Mouse (Mus musculus): ENCODE results near the gene Art5. TPM values are rescaled to one million over a fixed set of nuclear protein-coding genes. Genes with fewer than 3 reads are reported as not detected.
A peak's percentile ranks its signal among the peaks of the same experiment; 100 is the strongest.

Gene Art5
- polyA plus RNA-seq, 1 experiment from 2014 or later: 0.20 TPM

DNA sequence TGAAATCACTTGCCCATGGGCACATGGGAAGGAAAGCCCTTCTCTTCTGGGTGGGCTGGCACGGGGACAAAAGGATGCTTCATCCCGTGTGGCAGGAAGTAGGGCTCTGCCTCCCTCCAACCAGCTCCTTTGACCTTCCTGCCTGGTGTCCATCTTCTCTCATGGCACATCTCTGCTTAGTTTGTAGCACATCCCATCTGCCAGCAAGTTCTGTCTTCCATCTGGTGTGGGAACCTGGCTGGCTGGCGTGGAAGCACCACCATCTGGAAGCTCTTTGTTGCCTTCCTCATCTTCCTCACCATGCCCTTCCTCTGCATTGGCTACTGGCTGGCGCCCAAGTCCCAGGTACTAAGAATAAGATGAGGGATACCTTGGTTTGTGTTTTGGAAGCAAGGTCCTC, 22.0 kb downstream of the Art5 start:
- no peak overlapping the region for H3K4me2 ChIP-seq (replicated peaks; ENCODE audit: low read depth)
- no peaks in the 10 kb centered on the region for H3K4me1 ChIP-seq (replicated peaks; ENCODE audit: control insufficient read depth, insufficient read depth, low read length)
- 85% methylated on average over 4 of the region's 4 CpGs for WGBS
- no peak overlapping the region for H3K27ac ChIP-seq (ENCODE audit: low read depth, low read length)
- no peak for TF ChIP-seq CTCF (IDR thresholded peaks at IDR 0.05; ENCODE audit: low read depth)
- no peak overlapping the region for H3K4me3 ChIP-seq (ENCODE audit: low read depth, low read length)
- H3K27me3 ChIP-seq (replicated peaks; ENCODE audit: control insufficient read depth, insufficient read depth, low read length): no peaks in the 10 kb centered on the region
- H3K9ac ChIP-seq (ENCODE audit: low read depth, low read length): no peak overlapping the region
- no peak for ATAC-seq
- peaks cover 6% of the 10 kb centered on the region; the same call in 1 of the 2 replicates for H3K36me3 ChIP-seq (ENCODE audit: control insufficient read depth, insufficient read depth)
- H3K9me3 ChIP-seq (ENCODE audit: control insufficient read depth): no peaks in the 10 kb centered on the region

GRCm38 (mm10) chr7:102084041-102084696, 25.1 kb downstream of the Art5 start:
- ATAC-seq: no peak
- Histone ChIP-seq H3K4me3 (ENCODE audit: low read depth, low read length) (no peak overlapping the region), H3K4me2 (replicated peaks; ENCODE audit: low read depth) (no peak overlapping the region), H3K9ac (ENCODE audit: low read depth, low read length) (no peak overlapping the region), H3K4me1 (replicated peaks; ENCODE audit: control insufficient read depth, insufficient read depth, low read length) (no peaks in the 10 kb centered on the region), H3K36me3 (ENCODE audit: control insufficient read depth, insufficient read depth) (peaks cover 34% of the 10 kb centered on the region), H3K27ac (ENCODE audit: low read depth, low read length) (no peak overlapping the region), H3K9me3 (ENCODE audit: control insufficient read depth) (no peaks in the 10 kb centered on the region), H3K27me3 (replicated peaks; ENCODE audit: control insufficient read depth, insufficient read depth, low read length) (no peaks in the 10 kb centered on the region)
- WGBS: 87% methylated on average over 25 of the region's 26 CpGs
- TF ChIP-seq CTCF (IDR thresholded peaks at IDR 0.05; ENCODE audit: low read depth): no peak

DNA sequence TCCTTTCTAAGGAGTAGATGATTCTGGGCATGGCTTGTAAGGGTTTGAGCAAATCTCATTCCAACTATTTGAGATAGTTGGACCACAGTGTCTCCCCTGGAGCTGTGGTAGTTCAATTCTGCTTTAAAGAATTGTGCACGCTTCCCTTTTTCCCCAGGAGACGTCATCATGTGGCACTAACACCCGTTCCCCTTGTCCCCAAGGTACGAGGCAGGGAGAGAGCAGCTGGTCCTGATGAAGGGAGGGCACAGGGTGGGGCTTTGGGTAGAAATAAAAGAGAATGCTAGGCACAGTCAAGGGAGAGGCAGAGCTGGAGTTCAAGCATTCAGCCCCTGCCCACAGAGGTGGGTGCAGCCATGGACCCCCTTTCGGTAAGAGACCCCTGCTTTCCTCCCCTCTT, 26.5 kb downstream of the Art5 start, which contains the start of gene Trpc2:
Gene Trpc2 (plus strand): TSS at position 301 of the 400 bp plus-strand sequence.
- Histone ChIP-seq H3K9me3 (ENCODE audit: control insufficient read depth) (no peaks in the 10 kb centered on the region), H3K27ac (ENCODE audit: low read depth, low read length) (no peak within 1 kb of the TSS), H3K4me1 (replicated peaks; ENCODE audit: control insufficient read depth, insufficient read depth, low read length) (no peaks in the 10 kb centered on the region), H3K9ac (ENCODE audit: low read depth, low read length) (no peak within 1 kb of the TSS), H3K36me3 (ENCODE audit: control insufficient read depth, insufficient read depth) (peaks cover 40% of the 10 kb centered on the region), H3K4me3 (ENCODE audit: low read depth, low read length) (no peak within 1 kb of the TSS), H3K27me3 (replicated peaks; ENCODE audit: control insufficient read depth, insufficient read depth, low read length) (no peaks in the 10 kb centered on the region), H3K4me2 (replicated peaks; ENCODE audit: low read depth) (no peak within 1 kb of the TSS)
- WGBS: 75% methylated on average over 5 of the region's 5 CpGs
- no peak for TF ChIP-seq CTCF (IDR thresholded peaks at IDR 0.05; ENCODE audit: low read depth)
- no peak for ATAC-seq

DNA sequence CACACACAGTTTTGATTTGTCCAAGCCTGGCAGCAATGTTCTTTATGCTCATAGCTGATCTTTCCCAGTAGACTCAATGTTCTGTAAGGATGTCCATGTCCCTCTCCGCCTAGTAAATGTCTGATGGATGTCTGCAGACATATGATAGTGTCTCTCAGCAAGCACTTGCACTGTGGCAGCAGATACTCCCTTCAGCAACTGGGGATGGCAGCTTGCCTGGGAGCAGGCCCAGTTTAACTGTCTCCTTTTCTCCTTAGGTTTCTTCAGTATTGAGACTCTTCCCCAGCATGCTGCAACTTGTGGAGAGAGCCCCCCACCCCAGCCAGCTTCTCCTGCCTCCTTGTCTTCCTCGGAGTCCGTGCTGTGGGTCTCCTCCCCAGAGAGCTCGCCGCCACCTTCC, 27.5 kb downstream of the Art5 start:
- Histone ChIP-seq H3K36me3 (ENCODE audit: control insufficient read depth, insufficient read depth) (peaks cover 46% of the 10 kb centered on the region), H3K4me2 (replicated peaks; ENCODE audit: low read depth) (no peak overlapping the region), H3K27me3 (replicated peaks; ENCODE audit: control insufficient read depth, insufficient read depth, low read length) (no peaks in the 10 kb centered on the region), H3K27ac (ENCODE audit: low read depth, low read length) (no peak overlapping the region), H3K4me1 (replicated peaks; ENCODE audit: control insufficient read depth, insufficient read depth, low read length) (no peaks in the 10 kb centered on the region), H3K9ac (ENCODE audit: low read depth, low read length) (no peak overlapping the region), H3K4me3 (ENCODE audit: low read depth, low read length) (no peak overlapping the region), H3K9me3 (ENCODE audit: control insufficient read depth) (no peaks in the 10 kb centered on the region)
- no peak for TF ChIP-seq CTCF (IDR thresholded peaks at IDR 0.05; ENCODE audit: low read depth)
- no peak for ATAC-seq
- WGBS: 96% methylated on average over 5 of the region's 5 CpGs

GRCm38 (mm10) chr7:102080311-102080710, 29.0 kb downstream of the Art5 start:
- no peaks in the 10 kb centered on the region for H3K4me1 ChIP-seq (replicated peaks; ENCODE audit: control insufficient read depth, insufficient read depth, low read length)
- TF ChIP-seq CTCF (IDR thresholded peaks at IDR 0.05; ENCODE audit: low read depth): no peak
- H3K36me3 ChIP-seq (ENCODE audit: control insufficient read depth, insufficient read depth): peaks cover 53% of the 10 kb centered on the region
- ATAC-seq: no peak
- H3K4me2 ChIP-seq (replicated peaks; ENCODE audit: low read depth): no peak overlapping the region
- H3K9ac ChIP-seq (ENCODE audit: low read depth, low read length): no peak overlapping the region
- no peaks in the 10 kb centered on the region for H3K27me3 ChIP-seq (replicated peaks; ENCODE audit: control insufficient read depth, insufficient read depth, low read length)
- WGBS: 83% methylated on average over 8 of the region's 8 CpGs
- no peaks in the 10 kb centered on the region for H3K9me3 ChIP-seq (ENCODE audit: control insufficient read depth)
- H3K27ac ChIP-seq (ENCODE audit: low read depth, low read length): no peak overlapping the region
- H3K4me3 ChIP-seq (ENCODE audit: low read depth, low read length): no peak overlapping the region

DNA sequence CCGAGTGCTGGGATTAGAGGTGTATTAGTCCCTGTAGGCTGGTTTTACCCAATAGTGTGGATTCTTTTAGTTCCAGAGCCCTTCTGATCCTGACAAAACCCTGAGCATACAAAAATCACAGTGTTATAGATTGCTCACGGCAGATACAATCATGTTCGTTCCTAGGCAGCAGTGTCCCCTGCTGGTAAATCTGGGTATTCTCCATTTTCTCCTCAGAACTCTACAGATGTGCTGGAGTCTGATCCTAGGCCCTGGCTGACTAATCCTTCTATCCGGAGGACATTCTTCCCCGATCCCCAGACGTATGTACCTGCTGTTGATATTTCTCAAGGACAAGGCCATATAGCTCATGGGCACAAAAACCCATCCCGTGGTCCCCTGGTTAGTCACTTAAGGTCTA, 30.8 kb downstream of the Art5 start:
- ATAC-seq: no peak
- no peak overlapping the region for H3K4me3 ChIP-seq (ENCODE audit: low read depth, low read length)
- 69% methylated on average over 7 of the region's 7 CpGs for WGBS
- no peaks in the 10 kb centered on the region for H3K4me1 ChIP-seq (replicated peaks; ENCODE audit: control insufficient read depth, insufficient read depth, low read length)
- TF ChIP-seq CTCF (IDR thresholded peaks at IDR 0.05; ENCODE audit: low read depth): peak; percentile 90
- no peaks in the 10 kb centered on the region for H3K27me3 ChIP-seq (replicated peaks; ENCODE audit: control insufficient read depth, insufficient read depth, low read length)
- H3K4me2 ChIP-seq (replicated peaks; ENCODE audit: low read depth): no peak overlapping the region
- H3K27ac ChIP-seq (ENCODE audit: low read depth, low read length): no peak overlapping the region
- H3K9ac ChIP-seq (ENCODE audit: low read depth, low read length): no peak overlapping the region
- no peaks in the 10 kb centered on the region for H3K9me3 ChIP-seq (ENCODE audit: control insufficient read depth)
- H3K36me3 ChIP-seq (ENCODE audit: control insufficient read depth, insufficient read depth): peaks cover 63% of the 10 kb centered on the region
